Mouse (Mus musculus) testis, adult 2 months (tissue): ENCODE measurements at regions not wholly inside any gene's neighbourhood (a gene's known extent, or its start where the extent isn't known, plus 50 kb on each side); places are given as distances from the start of the nearest gene placed in this dataset.

Source experiments
- CTCF ChIP-seq: fragments of 200-500 bp; IDR thresholded peaks from 2 replicates; pipeline ENCODE4 v1.5.1; 2012; ENCODE audit warnings: low read depth, mild to moderate bottlenecking, inconsistent platforms, low read length, moderate library complexity; ENCODE audit not compliant: control insufficient read depth, insufficient read depth, insufficient replicate concordance
- POLR2A ChIP-seq: fragments of 200-500 bp; IDR thresholded peaks from 2 replicates; pipeline ENCODE4 v1.6.1; 2012; ENCODE audit warnings: low read depth, mild to moderate bottlenecking, inconsistent platforms, low read length, moderate library complexity; ENCODE audit not compliant: control insufficient read depth

- TF ChIP-seq CTCF (no peak), POLR2A (no peak)
Observed at GRCm38 (mm10) chr2:57772315-57772714, 225.4 kb upstream of the Galnt5 start.
